Mouse (Mus musculus): ENCODE data around the gene Ppp2r1a. TPM values are rescaled to one million over a fixed set of nuclear protein-coding genes. Genes with fewer than 3 reads are reported as not detected.

The Ppp2r1a gene
- polyA plus RNA-seq (2014; fragmentation: Nextera tagmentation; extraction: Ambion mirVana), result 558 and 601 TPM in 2 replicates

- peak within 1 kb of the TSS; percentile 75 for H3K4me2 ChIP-seq (ENCODE audit: low read depth)
- peaks cover 5% of the 10 kb centered on the region for H3K4me1 ChIP-seq (ENCODE audit: control insufficient read depth, insufficient read depth, low read length)
- peak within 1 kb of the TSS; percentile 83 for H3K27ac ChIP-seq (ENCODE audit: low read depth, low read length)
- no peaks in the 10 kb centered on the region for H3K9me3 ChIP-seq (ENCODE audit: control insufficient read depth, low read length)
- H3K9ac ChIP-seq (ENCODE audit: low read length), result peak within 1 kb of the TSS; percentile 67
- ATAC-seq (ENCODE audit: insufficient read depth, low FRiP score, low TSS enrichment) (peak; percentile 98), DNase-seq (ENCODE audit: low spot score) (peak; percentile 98)
- H3K36me3 ChIP-seq (ENCODE audit: control insufficient read depth, insufficient read depth, low read length), result no peaks in the 10 kb centered on the region
- H3K4me3 ChIP-seq (ENCODE audit: low read depth, low read length), result peak within 1 kb of the TSS; percentile 75
- H3K27me3 ChIP-seq (ENCODE audit: control insufficient read depth, insufficient read depth, low read length), result no peaks in the 10 kb centered on the region
- under 1% methylated on average over 69 of the region's 69 CpGs for WGBS
Measured at GRCm38 (mm10) chr17:20944985-20945891, at the start of gene Ppp2r1a. TSS of gene Ppp2r1a (plus strand) at chr17:20945311.

- Histone ChIP-seq H3K4me2 (ENCODE audit: low read depth) (no peak within 1 kb of the TSS), H3K36me3 (ENCODE audit: control insufficient read depth, insufficient read depth, low read length) (no peaks in the 10 kb centered on the region), H3K4me1 (ENCODE audit: control insufficient read depth, insufficient read depth, low read length) (no peaks in the 10 kb centered on the region), H3K4me3 (ENCODE audit: low read depth, low read length) (no peak within 1 kb of the TSS), H3K27me3 (ENCODE audit: control insufficient read depth, insufficient read depth, low read length) (no peaks in the 10 kb centered on the region), H3K9me3 (ENCODE audit: control insufficient read depth, low read length) (no peaks in the 10 kb centered on the region), H3K27ac (ENCODE audit: low read depth, low read length) (no peak within 1 kb of the TSS), H3K9ac (ENCODE audit: low read length) (no peak within 1 kb of the TSS)
- no peak for ATAC-seq (ENCODE audit: insufficient read depth, low FRiP score, low TSS enrichment)
- DNase-seq (ENCODE audit: low spot score), result no peak
- 65% methylated on average over 2 of the region's 2 CpGs for WGBS
Measured at GRCm38 (mm10) chr17:20904991-20905390, 40.1 kb upstream of the Ppp2r1a start, which contains the start of gene Vmn1r231. TSS of gene Vmn1r231 (minus strand) at chr17:20905091.

GRCm38 (mm10) chr17:20919614-20920013 is 25.5 kb upstream of the Ppp2r1a start, which contains the start of gene Vmn1r232:
TSS of gene Vmn1r232 (minus strand) at chr17:20919714.
- Histone ChIP-seq H3K27ac (ENCODE audit: low read depth, low read length) (no peak within 1 kb of the TSS), H3K36me3 (ENCODE audit: control insufficient read depth, insufficient read depth, low read length) (no peaks in the 10 kb centered on the region), H3K4me2 (ENCODE audit: low read depth) (no peak within 1 kb of the TSS), H3K9me3 (ENCODE audit: control insufficient read depth, low read length) (no peaks in the 10 kb centered on the region), H3K27me3 (ENCODE audit: control insufficient read depth, insufficient read depth, low read length) (no peaks in the 10 kb centered on the region), H3K4me3 (ENCODE audit: low read depth, low read length) (no peak within 1 kb of the TSS), H3K9ac (ENCODE audit: low read length) (no peak within 1 kb of the TSS), H3K4me1 (ENCODE audit: control insufficient read depth, insufficient read depth, low read length) (no peaks in the 10 kb centered on the region)
- ATAC-seq (ENCODE audit: insufficient read depth, low FRiP score, low TSS enrichment) (no peak), DNase-seq (ENCODE audit: low spot score) (no peak)
- WGBS, result 69% methylated on average over 1 of the region's 1 CpGs

- 58% methylated on average over 3 of the region's 3 CpGs for WGBS
- ATAC-seq (ENCODE audit: insufficient read depth, low FRiP score, low TSS enrichment), result no peak; the same call in 1 of the 2 replicates
- peak overlapping the region; percentile 75 for H3K4me3 ChIP-seq (ENCODE audit: low read depth, low read length)
- peaks cover 5% of the 10 kb centered on the region for H3K4me1 ChIP-seq (ENCODE audit: control insufficient read depth, insufficient read depth, low read length)
- H3K36me3 ChIP-seq (ENCODE audit: control insufficient read depth, insufficient read depth, low read length), result no peaks in the 10 kb centered on the region
- peak overlapping the region; percentile 77; the same call in 1 of the 2 replicates for H3K27ac ChIP-seq (ENCODE audit: low read depth, low read length)
- H3K4me2 ChIP-seq (ENCODE audit: low read depth), result peak overlapping the region; percentile 42
- peak overlapping the region; percentile 67 for H3K9ac ChIP-seq (ENCODE audit: low read length)
- H3K9me3 ChIP-seq (ENCODE audit: control insufficient read depth, low read length), result no peaks in the 10 kb centered on the region
- no peaks in the 10 kb centered on the region for H3K27me3 ChIP-seq (ENCODE audit: control insufficient read depth, insufficient read depth, low read length)
- DNase-seq (ENCODE audit: low spot score), result no peak
Measured at GRCm38 (mm10) chr17:20944226-20944625, 885 bp upstream of the Ppp2r1a start.

- no peaks in the 10 kb centered on the region for H3K27me3 ChIP-seq (ENCODE audit: control insufficient read depth, insufficient read depth, low read length)
- ATAC-seq (ENCODE audit: insufficient read depth, low FRiP score, low TSS enrichment) (no peak), DNase-seq (ENCODE audit: low spot score) (no peak)
- H3K9me3 ChIP-seq (ENCODE audit: control insufficient read depth, low read length), result no peaks in the 10 kb centered on the region
- peak overlapping the region; percentile 75 for H3K4me2 ChIP-seq (ENCODE audit: low read depth)
- peak overlapping the region; percentile 75 for H3K4me3 ChIP-seq (ENCODE audit: low read depth, low read length)
- 2% methylated on average over 13 of the region's 13 CpGs for WGBS
- peak overlapping the region; percentile 83 for H3K27ac ChIP-seq (ENCODE audit: low read depth, low read length)
- H3K36me3 ChIP-seq (ENCODE audit: control insufficient read depth, insufficient read depth, low read length), result no peaks in the 10 kb centered on the region
- H3K4me1 ChIP-seq (ENCODE audit: control insufficient read depth, insufficient read depth, low read length), result peaks cover 5% of the 10 kb centered on the region
- H3K9ac ChIP-seq (ENCODE audit: low read length), result peak overlapping the region; percentile 57
Measured at GRCm38 (mm10) chr17:20946026-20946565, 985 bp downstream of the Ppp2r1a start.

GRCm38 (mm10) chr17:20946636-20947035 is 1.5 kb downstream of the Ppp2r1a start:
- peaks cover 5% of the 10 kb centered on the region for H3K4me1 ChIP-seq (ENCODE audit: control insufficient read depth, insufficient read depth, low read length)
- H3K36me3 ChIP-seq (ENCODE audit: control insufficient read depth, insufficient read depth, low read length), result no peaks in the 10 kb centered on the region; the same call in 1 of the 2 replicates
- no peaks in the 10 kb centered on the region for H3K9me3 ChIP-seq (ENCODE audit: control insufficient read depth, low read length)
- H3K4me3 ChIP-seq (ENCODE audit: low read depth, low read length), result peak overlapping the region; percentile 75
- peak overlapping the region; percentile 75 for H3K4me2 ChIP-seq (ENCODE audit: low read depth)
- H3K27ac ChIP-seq (ENCODE audit: low read depth, low read length), result no peak overlapping the region
- H3K9ac ChIP-seq (ENCODE audit: low read length), result peak overlapping the region; percentile 57
- DNase-seq (ENCODE audit: low spot score), result no peak
- H3K27me3 ChIP-seq (ENCODE audit: control insufficient read depth, insufficient read depth, low read length), result no peaks in the 10 kb centered on the region
- no peak for ATAC-seq (ENCODE audit: insufficient read depth, low FRiP score, low TSS enrichment)

- DNase-seq (ENCODE audit: low spot score) (no peak), ATAC-seq (ENCODE audit: insufficient read depth, low FRiP score, low TSS enrichment) (no peak)
Measured at GRCm38 (mm10) chr17:20960386-20960785, 15.3 kb downstream of the Ppp2r1a start.

GRCm38 (mm10) chr17:20965421-20965820 is 20.3 kb downstream of the Ppp2r1a start:
- no peak for DNase-seq (ENCODE audit: low spot score)
- peaks cover 31% of the 10 kb centered on the region for H3K36me3 ChIP-seq (ENCODE audit: control insufficient read depth, insufficient read depth, low read length)
- H3K4me3 ChIP-seq (ENCODE audit: low read depth, low read length), result no peak overlapping the region
- WGBS, result 91% methylated on average over 4 of the region's 4 CpGs
- H3K4me2 ChIP-seq (ENCODE audit: low read depth), result no peak overlapping the region
- H3K9ac ChIP-seq (ENCODE audit: low read length), result no peak overlapping the region
- no peak for ATAC-seq (ENCODE audit: insufficient read depth, low FRiP score, low TSS enrichment)
- H3K9me3 ChIP-seq (ENCODE audit: control insufficient read depth, low read length), result no peaks in the 10 kb centered on the region
- no peak overlapping the region for H3K27ac ChIP-seq (ENCODE audit: low read depth, low read length)
- H3K4me1 ChIP-seq (ENCODE audit: control insufficient read depth, insufficient read depth, low read length), result no peaks in the 10 kb centered on the region
- H3K27me3 ChIP-seq (ENCODE audit: control insufficient read depth, insufficient read depth, low read length), result no peaks in the 10 kb centered on the region

More at GRCm38 (mm10) chr17:20960386-20960785, 15.3 kb downstream of the Ppp2r1a start:
- Histone ChIP-seq H3K36me3 (ENCODE audit: control insufficient read depth, insufficient read depth, low read length) (peaks cover 50% of the 10 kb centered on the region), H3K27ac (ENCODE audit: low read depth, low read length) (no peak overlapping the region), H3K27me3 (ENCODE audit: control insufficient read depth, insufficient read depth, low read length) (no peaks in the 10 kb centered on the region), H3K9ac (ENCODE audit: low read length) (no peak overlapping the region), H3K4me3 (ENCODE audit: low read depth, low read length) (no peak overlapping the region), H3K4me1 (ENCODE audit: control insufficient read depth, insufficient read depth, low read length) (no peaks in the 10 kb centered on the region), H3K4me2 (ENCODE audit: low read depth) (no peak overlapping the region), H3K9me3 (ENCODE audit: control insufficient read depth, low read length) (no peaks in the 10 kb centered on the region)
- 90% methylated on average over 5 of the region's 5 CpGs for WGBS

Data from neural tube, embryonic 11.5 days (tissue).